Mouse (Mus musculus): ENCODE results near the gene Ctnnal1.

DNA sequence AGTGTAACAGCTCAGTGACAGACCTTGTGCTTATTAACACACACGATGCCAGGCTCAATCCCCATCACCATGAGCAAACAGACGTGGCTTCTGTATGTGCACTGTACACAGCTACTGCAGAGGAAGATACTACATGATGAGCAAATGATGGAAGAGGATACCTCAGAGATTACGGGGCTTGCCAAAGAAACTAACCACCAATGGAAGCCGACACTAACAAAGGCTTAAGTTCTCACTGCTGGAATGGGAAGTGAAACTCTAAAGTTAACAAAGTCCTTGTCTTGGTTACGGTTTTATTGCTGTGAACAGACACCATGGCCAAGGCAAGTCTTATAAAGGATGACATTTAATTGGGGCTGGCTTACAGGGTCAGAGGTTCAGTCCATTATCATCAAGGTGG is 40.5 kb upstream of the Ctnnal1 start:
- TF ChIP-seq CTCF (IDR thresholded peaks at IDR 0.05) (no peak), POLR2A (IDR thresholded peaks at IDR 0.05; ENCODE audit: insufficient read depth, low read depth, low read length) (no peak)
